In genomic region chr12:17324549-17325470, GRCm38 (mm10) we compare ENCODE assay signal across 8 mouse cellular contexts. TPM values are rescaled to one million over a fixed set of nuclear protein-coding genes. Genes with fewer than 3 reads are reported as not detected.
DNase-seq lines count a peak whose midpoint lies in the region; ATAC-seq and TF ChIP-seq lines count a peak whose summit lies in the region.

No protein-coding gene starts in this region.

- no peak for TF ChIP-seq CTCF in bone marrow macrophage, adult 2 months (IDR thresholded peaks at IDR 0.05; ENCODE audit: low read depth, low read length)
- TF ChIP-seq CTCF in heart, postnatal 0 days (IDR thresholded peaks at IDR 0.05; ENCODE audit: low read depth): no peak
- TF ChIP-seq CTCF in stomach, postnatal 0 days (IDR thresholded peaks at IDR 0.05; ENCODE audit: low read depth): no peak

- H3K4me1 ChIP-seq in bone marrow macrophage, adult 2 months (ENCODE audit: control insufficient read depth, insufficient read depth, low read length): no peaks in the 10 kb centered on the region
- 0 out of 2 replicates have a peak, but pooled peaks cover 3% of the 10 kb centered on the region for H3K4me1 ChIP-seq in heart, postnatal 0 days (ENCODE audit: control insufficient read depth, insufficient read depth)
- peaks cover 14% of the 10 kb centered on the region for H3K4me1 ChIP-seq in midbrain, embryonic 10.5 days
- H3K4me1 ChIP-seq in stomach, postnatal 0 days (replicated peaks; ENCODE audit: control insufficient read depth, insufficient read depth): no peaks in the 10 kb centered on the region

- no peak for TF ChIP-seq POLR2A in bone marrow macrophage, adult 2 months (IDR thresholded peaks at IDR 0.05; ENCODE audit: borderline replicate concordance, low read depth, low read length)

- H3K9me3 ChIP-seq in heart, postnatal 0 days (replicated peaks; ENCODE audit: control insufficient read depth, low read length): no peaks in the 10 kb centered on the region
- no peaks in the 10 kb centered on the region for H3K9me3 ChIP-seq in midbrain, embryonic 10.5 days (replicated peaks)
- no peaks in the 10 kb centered on the region for H3K9me3 ChIP-seq in stomach, postnatal 0 days (ENCODE audit: control insufficient read depth, low read length)

- TF ChIP-seq EP300 in heart, postnatal 0 days (IDR thresholded peaks at IDR 0.05; ENCODE audit: low read depth): no peak
- no peak for TF ChIP-seq EP300 in stomach, postnatal 0 days (optimal IDR thresholded peaks at IDR 0.05)

- no peak overlapping the region for H3K27ac ChIP-seq in bone marrow macrophage, adult 2 months (ENCODE audit: insufficient read depth, low read depth, low read length)
- H3K27ac ChIP-seq in heart, postnatal 0 days (ENCODE audit: low read depth): no peak overlapping the region
- H3K27ac ChIP-seq in midbrain, embryonic 10.5 days (replicated peaks): peak overlapping the region; percentile 63
- H3K27ac ChIP-seq in stomach, postnatal 0 days (replicated peaks): no peak overlapping the region; the same call in 1 of the 2 replicates

- 6% methylated on average over 48 of the region's 51 CpGs for WGBS in heart, postnatal 0 days
- WGBS in midbrain, embryonic 10.5 days: 4% methylated on average over 51 of the region's 51 CpGs
- WGBS in stomach, postnatal 0 days: 3% methylated on average over 51 of the region's 51 CpGs

- DNase-seq in left cerebral cortex, postnatal 25 days (ENCODE audit: low spot score in 2 of 2): peak; percentile 15 to 28
- DNase-seq in left cerebral cortex, adult 11 months (ENCODE audit: low spot score): no peak
- no peak for DNase-seq in heart, postnatal 0 days (ENCODE audit: low spot score)
- DNase-seq in kidney, postnatal 4 days: peak; percentile 43 to 53
- DNase-seq in midbrain, embryonic 10.5 days (ENCODE audit: low spot score): peak; percentile 57
- DNase-seq in stomach, postnatal 0 days (ENCODE audit: low spot score): peak; percentile 38
- DNase-seq in cerebellum, adult 9-11 months: no peak

- 0 out of 2 replicates have a peak overlapping the region, but pooled peaks have one; percentile 18 for H3K9ac ChIP-seq in heart, postnatal 0 days (replicated peaks; ENCODE audit: low read depth, low read length)
- peak overlapping the region; percentile 51; the same call in 1 of the 2 replicates for H3K9ac ChIP-seq in stomach, postnatal 0 days (ENCODE audit: low read length)

- intact Hi-C loops in left cerebral cortex, postnatal 25 days (cut with DNase I): no loop called here

- peaks cover 31% of the 10 kb centered on the region for H3K27me3 ChIP-seq in heart, postnatal 0 days (ENCODE audit: control insufficient read depth, insufficient read depth, low read length)
- peaks cover 54% of the 10 kb centered on the region for H3K27me3 ChIP-seq in midbrain, embryonic 10.5 days (ENCODE audit: low read depth, poor library complexity, severe bottlenecking)
- peaks cover 5% of the 10 kb centered on the region; the same call in 1 of the 2 replicates for H3K27me3 ChIP-seq in stomach, postnatal 0 days (ENCODE audit: control insufficient read depth, insufficient read depth, low read length)

- H3K4me2 ChIP-seq in heart, postnatal 0 days (ENCODE audit: low read depth, low read length): peak overlapping the region; percentile 75
- H3K4me2 ChIP-seq in stomach, postnatal 0 days (replicated peaks; ENCODE audit: low read depth): peak overlapping the region; percentile 67

- peak overlapping the region; percentile 42 for H3K4me3 ChIP-seq in bone marrow macrophage, adult 2 months (ENCODE audit: insufficient read depth, low read length)
- H3K4me3 ChIP-seq in heart, postnatal 0 days (ENCODE audit: low read depth, low read length): peak overlapping the region; percentile 51
- peak overlapping the region; percentile 62 for H3K4me3 ChIP-seq in midbrain, embryonic 10.5 days
- peak overlapping the region; percentile 44 for H3K4me3 ChIP-seq in stomach, postnatal 0 days (ENCODE audit: low read depth, low read length)

- ATAC-seq in heart, postnatal 0 days (ENCODE audit: insufficient read depth, low read depth): no peak
- peak; percentile 32; the same call in 1 of the 2 replicates for ATAC-seq in stomach, postnatal 0 days (ENCODE audit: low FRiP score, low TSS enrichment)

- no peaks in the 10 kb centered on the region for H3K36me3 ChIP-seq in heart, postnatal 0 days (replicated peaks; ENCODE audit: control insufficient read depth, insufficient read depth, low read length)
- no peaks in the 10 kb centered on the region for H3K36me3 ChIP-seq in midbrain, embryonic 10.5 days
- no peaks in the 10 kb centered on the region for H3K36me3 ChIP-seq in stomach, postnatal 0 days (ENCODE audit: control insufficient read depth, insufficient read depth, low read length)

RNA-seq across cellular contexts. Expression of gene Atp6v1c2, which starts 4.3 kb away (rescaled TPM):
- total RNA-seq in left cerebral cortex, postnatal 25 days (2021): 1 to 10 TPM; 4.4 to 4.6 TPM
- polyA plus RNA-seq in bone marrow macrophage, adult 2 months (2012; ENCODE audit: insufficient read depth, insufficient read length, missing spikeins): not detected in 2 replicates
- total RNA-seq in heart, postnatal 0 days (2014; rRNA removed; ENCODE audit: low replicate concordance): not detected in 2 replicates
- polyA plus RNA-seq in heart, postnatal 0 days (2015; fragmentation: Nextera tagmentation; extraction: Ambion mirVana): 0.12 and 0.38 TPM in 2 replicates
- polyA plus RNA-seq in midbrain, embryonic 10.5 days (2016; fragmentation: Nextera tagmentation; extraction: Ambion mirVana): 0.21 and 0.46 TPM in 2 replicates
- 14.6 and 16.3 TPM in 2 replicates for polyA plus RNA-seq in stomach, postnatal 0 days (2015; fragmentation: Nextera tagmentation; extraction: Ambion mirVana)

RNA-seq across cellular contexts. Expression of gene Nol10, which starts 23.4 kb away (rescaled TPM):
- total RNA-seq in left cerebral cortex, postnatal 25 days (2021): 10 to 100 TPM; 20.3 to 21.4 TPM
- 5.8 and 6.3 TPM in 2 replicates for polyA plus RNA-seq in bone marrow macrophage, adult 2 months (2012; ENCODE audit: insufficient read depth, insufficient read length, missing spikeins)
- total RNA-seq in heart, postnatal 0 days (2014; rRNA removed; ENCODE audit: low replicate concordance): 2.2 and 7.1 TPM in 2 replicates
- polyA plus RNA-seq in heart, postnatal 0 days (2015; fragmentation: Nextera tagmentation; extraction: Ambion mirVana): 5.9 and 7.6 TPM in 2 replicates
- 35.4 and 37.1 TPM in 2 replicates for polyA plus RNA-seq in midbrain, embryonic 10.5 days (2016; fragmentation: Nextera tagmentation; extraction: Ambion mirVana)
- polyA plus RNA-seq in stomach, postnatal 0 days (2015; fragmentation: Nextera tagmentation; extraction: Ambion mirVana): 7.3 and 8.2 TPM in 2 replicates

RNA-seq across cellular contexts. Expression of gene Pdia6, which starts 58.5 kb away (rescaled TPM):
- 100 to 1,000 TPM; 149 to 160 TPM for total RNA-seq in left cerebral cortex, postnatal 25 days (2021)
- 81.4 and 93.3 TPM in 2 replicates for polyA plus RNA-seq in bone marrow macrophage, adult 2 months (2012; ENCODE audit: insufficient read depth, insufficient read length, missing spikeins)
- 52.7 and 106 TPM in 2 replicates for total RNA-seq in heart, postnatal 0 days (2014; rRNA removed; ENCODE audit: low replicate concordance)
- polyA plus RNA-seq in heart, postnatal 0 days (2015; fragmentation: Nextera tagmentation; extraction: Ambion mirVana): 129 and 164 TPM in 2 replicates
- polyA plus RNA-seq in midbrain, embryonic 10.5 days (2016; fragmentation: Nextera tagmentation; extraction: Ambion mirVana): 591 and 645 TPM in 2 replicates
- polyA plus RNA-seq in stomach, postnatal 0 days (2015; fragmentation: Nextera tagmentation; extraction: Ambion mirVana): 353 and 375 TPM in 2 replicates

Comparison
In these comparisons a context has a peak if more than half of its experiments do, and no peak if none do; other contexts are left out.
1. DNase-seq: peak in left cerebral cortex, postnatal 25 days (2 of 2), kidney, postnatal 4 days (2 of 2), midbrain, embryonic 10.5 days (single experiment) and stomach, postnatal 0 days (single experiment); none in left cerebral cortex, adult 11 months (single experiment), heart, postnatal 0 days (single experiment) and cerebellum, adult 9-11 months (single experiment).
2. RNA of gene Atp6v1c2, which starts 4.3 kb away (polyA plus RNA-seq): 14.6 to 16.3 TPM in stomach, postnatal 0 days; 0.21 to 0.46 TPM in midbrain, embryonic 10.5 days, 0.12 to 0.38 TPM in heart, postnatal 0 days and not detected in bone marrow macrophage, adult 2 months; every median in the first group is over 10 times any median in the second.
3. Peak in every context shown above with its lines, with median percentiles within 50 percentile points of each other: H3K4me3 ChIP-seq.